Mouse (Mus musculus) midbrain, embryonic 12.5 days (tissue): ENCODE results near the gene Lrrc10b. TPM values are rescaled to one million over a fixed set of nuclear protein-coding genes. Genes with fewer than 3 reads are reported as not detected.

Experiments
- ATAC-seq: fragments of 200-750 bp; cut with Nextera tagmentation; 2 replicates; pipeline ENCODE4 v1.8.0; 2017; ENCODE audit warnings: low read depth, moderate TSS enrichment, moderate library complexity; ENCODE audit not compliant: low FRiP score
- H3K27ac ChIP-seq: fragments of 300-500 bp; sonication (generic); replicated peaks from 2 replicates; pipeline ENCODE4 v1.5.1; 2016; ENCODE audit warnings: mild to moderate bottlenecking
- H3K27me3 ChIP-seq: fragments of 300-500 bp; sonication (generic); 2 replicates; pipeline ENCODE4 v1.6.1; 2016; ENCODE audit warnings: mild to moderate bottlenecking
- H3K36me3 ChIP-seq: fragments of 300-500 bp; sonication (generic); 2 replicates; pipeline ENCODE4 v1.6.1; 2016
- H3K4me1 ChIP-seq: fragments of 300-500 bp; sonication (generic); 2 replicates; pipeline ENCODE4 v1.6.1; 2016
- H3K4me2 ChIP-seq: fragments of 300-500 bp; sonication (generic); replicated peaks from 2 replicates; pipeline ENCODE4 v1.6.1; 2016; ENCODE audit warnings: mild to moderate bottlenecking, moderate library complexity
- H3K4me3 ChIP-seq: fragments of 300-500 bp; sonication (generic); 2 replicates; pipeline ENCODE4 v1.5.1; 2016; ENCODE audit warnings: mild to moderate bottlenecking
- H3K9ac ChIP-seq: fragments of 300-500 bp; sonication (generic); replicated peaks from 2 replicates; pipeline ENCODE4 v1.6.1; 2016; ENCODE audit warnings: mild to moderate bottlenecking, moderate library complexity
- H3K9me3 ChIP-seq: fragments of 300-500 bp; sonication (generic); 2 replicates; pipeline ENCODE4 v1.6.1; 2016; ENCODE audit warnings: mild to moderate bottlenecking
- WGBS: fragments of 180-500 bp; shearing (Covaris S2); methylation state at CpG from one replicate; pipeline ENCODE4 v1.1.7; 2016; 5-methylcytosine and 5-hydroxymethylcytosine counted together
- polyA plus RNA-seq: library from polyadenylated mRNA; unstranded; fragments of >200 nt; fragmentation: Nextera tagmentation; extraction: Ambion mirVana; gene quantifications from 2 replicates; pipeline ENCODE4 v1.2.1, GENCODE M21; 2016

The Lrrc10b gene
- polyA plus RNA-seq, 1 experiment from 2014 or later: 0.36 TPM

GRCm38 (mm10) chr19:10425484-10426270 lies 31.6 kb downstream of the Lrrc10b start:
- Histone ChIP-seq H3K27me3 (peaks cover 44% of the 10 kb centered on the region), H3K9ac (0 out of 2 replicates have a peak overlapping the region, but pooled peaks have one; percentile 11), H3K27ac (no peak overlapping the region), H3K4me1 (peaks cover 30% of the 10 kb centered on the region), H3K36me3 (no peaks in the 10 kb centered on the region), H3K4me3 (no peak overlapping the region), H3K9me3 (no peaks in the 10 kb centered on the region), H3K4me2 (no peak overlapping the region)
- 37% methylated on average over 13 of the region's 13 CpGs for WGBS
- no peak for ATAC-seq

GRCm38 (mm10) chr19:10424751-10425150 lies 32.5 kb downstream of the Lrrc10b start:
- no peak for ATAC-seq
- Histone ChIP-seq H3K4me3 (no peak overlapping the region), H3K4me2 (no peak overlapping the region), H3K36me3 (no peaks in the 10 kb centered on the region), H3K9ac (no peak overlapping the region), H3K27ac (no peak overlapping the region), H3K27me3 (peaks cover 46% of the 10 kb centered on the region), H3K4me1 (peaks cover 30% of the 10 kb centered on the region), H3K9me3 (no peaks in the 10 kb centered on the region)
- WGBS: 43% methylated on average over 1 of the region's 1 CpGs

GRCm38 (mm10) chr19:10421986-10422976 lies 35.0 kb downstream of the Lrrc10b start:
- 0 out of 2 replicates have a peak overlapping the region, but pooled peaks have one; percentile 30 for H3K27ac ChIP-seq
- H3K4me2 ChIP-seq: peak overlapping the region; percentile 55
- peaks cover 49% of the 10 kb centered on the region for H3K27me3 ChIP-seq
- 3% methylated on average over 50 of the region's 53 CpGs for WGBS
- peak; percentile 47 for ATAC-seq
- H3K4me3 ChIP-seq: peak overlapping the region; percentile 34
- H3K4me1 ChIP-seq: peaks cover 31% of the 10 kb centered on the region
- no peaks in the 10 kb centered on the region for H3K9me3 ChIP-seq
- H3K9ac ChIP-seq: peak overlapping the region; percentile 41
- H3K36me3 ChIP-seq: no peaks in the 10 kb centered on the region

GRCm38 (mm10) chr19:10417436-10417835 lies 39.8 kb downstream of the Lrrc10b start:
- H3K9ac ChIP-seq: 0 out of 2 replicates have a peak overlapping the region, but pooled peaks have one; percentile 31
- H3K9me3 ChIP-seq: no peaks in the 10 kb centered on the region
- no peak overlapping the region for H3K4me3 ChIP-seq
- no peak overlapping the region for H3K27ac ChIP-seq
- whole genome bisulfite sequencing: 86% methylated on average over 12 of the region's 12 CpGs
- no peaks in the 10 kb centered on the region for H3K36me3 ChIP-seq
- H3K4me1 ChIP-seq: peaks cover 43% of the 10 kb centered on the region
- ATAC-seq: no peak
- H3K4me2 ChIP-seq: no peak overlapping the region
- peaks cover 25% of the 10 kb centered on the region for H3K27me3 ChIP-seq

GRCm38 (mm10) chr19:10416889-10417288 lies 40.4 kb downstream of the Lrrc10b start:
- Histone ChIP-seq H3K4me3 (no peak overlapping the region), H3K4me1 (peaks cover 38% of the 10 kb centered on the region), H3K27me3 (peaks cover 28% of the 10 kb centered on the region), H3K9ac (no peak overlapping the region), H3K4me2 (no peak overlapping the region), H3K27ac (no peak overlapping the region), H3K36me3 (no peaks in the 10 kb centered on the region), H3K9me3 (no peaks in the 10 kb centered on the region)
- WGBS: 71% methylated on average over 8 of the region's 8 CpGs
- no peak for ATAC-seq

- 80% methylated on average over 5 of the region's 5 CpGs for WGBS
Measured at GRCm38 (mm10) chr19:10415508-10415907, 41.8 kb downstream of the Lrrc10b start.

GRCm38 (mm10) chr19:10413701-10414242 lies 43.5 kb downstream of the Lrrc10b start:
- 2% methylated on average over 19 of the region's 19 CpGs for WGBS

More at GRCm38 (mm10) chr19:10415508-10415907, 41.8 kb downstream of the Lrrc10b start:
- ATAC-seq: no peak
- no peaks in the 10 kb centered on the region for H3K9me3 ChIP-seq
- no peak overlapping the region for H3K4me3 ChIP-seq
- H3K27ac ChIP-seq: no peak overlapping the region
- H3K36me3 ChIP-seq: no peaks in the 10 kb centered on the region
- no peak overlapping the region for H3K9ac ChIP-seq
- no peak overlapping the region for H3K4me2 ChIP-seq
- peaks cover 15% of the 10 kb centered on the region; the same call in 1 of the 2 replicates for H3K27me3 ChIP-seq
- H3K4me1 ChIP-seq: peaks cover 38% of the 10 kb centered on the region

More at GRCm38 (mm10) chr19:10413701-10414242, 43.5 kb downstream of the Lrrc10b start:
- Histone ChIP-seq H3K4me3 (peak overlapping the region; percentile 34), H3K9me3 (no peaks in the 10 kb centered on the region), H3K4me2 (peak overlapping the region; percentile 58), H3K9ac (peak overlapping the region; percentile 39; the same call in 1 of the 2 replicates), H3K27me3 (peaks cover 11% of the 10 kb centered on the region; the same call in 1 of the 2 replicates), H3K4me1 (peaks cover 43% of the 10 kb centered on the region), H3K27ac (peak overlapping the region; percentile 57), H3K36me3 (no peaks in the 10 kb centered on the region)
- ATAC-seq: peak; percentile 81

Other genes with a start within 250 kb of the Lrrc10b start
- 1.1 and 1.5 TPM in 2 replicates for gene Myrf, start 216.7 kb downstream of the Lrrc10b start, polyA plus RNA-seq
- gene Dagla, start 152.6 kb downstream of the Lrrc10b start, polyA plus RNA-seq: 4.2 and 4.4 TPM in 2 replicates
- 3.9 and 4.4 TPM in 2 replicates for gene Syt7, start 68.4 kb downstream of the Lrrc10b start, polyA plus RNA-seq
- 0.27 and 1.1 TPM in 2 replicates for gene Ppp1r32, start 25.5 kb upstream of the Lrrc10b start, polyA plus RNA-seq
- gene Cpsf7, start 67.8 kb upstream of the Lrrc10b start, polyA plus RNA-seq: 61.8 and 67.6 TPM in 2 replicates
- 54.8 and 54.9 TPM in 2 replicates for gene Sdhaf2, start 68.7 kb upstream of the Lrrc10b start, polyA plus RNA-seq
- gene Tmem216, start 98.8 kb upstream of the Lrrc10b start, polyA plus RNA-seq: 52.3 and 58.5 TPM in 2 replicates
- gene Cyb561a3, start 119.7 kb upstream of the Lrrc10b start, polyA plus RNA-seq: 15.6 and 16.7 TPM in 2 replicates
- gene Tmem138, start 119.9 kb upstream of the Lrrc10b start, polyA plus RNA-seq: 50.4 and 52.5 TPM in 2 replicates
- 406 and 413 TPM in 2 replicates for gene Ddb1, start 147.9 kb upstream of the Lrrc10b start, polyA plus RNA-seq
- 22.9 and 25.0 TPM in 2 replicates for gene Tkfc, start 148.2 kb upstream of the Lrrc10b start, polyA plus RNA-seq
- gene Vwce, start 176.7 kb upstream of the Lrrc10b start, polyA plus RNA-seq: 0.33 and 0.54 TPM in 2 replicates
- not detected in 2 replicates for gene Pga5, start 220.6 kb upstream of the Lrrc10b start, polyA plus RNA-seq
- 30.5 and 31.9 TPM in 2 replicates for gene Vps37c, start 231.3 kb upstream of the Lrrc10b start, polyA plus RNA-seq